Mouse (Mus musculus): ENCODE results near the gene Pmpca.

The Pmpca gene

DNA sequence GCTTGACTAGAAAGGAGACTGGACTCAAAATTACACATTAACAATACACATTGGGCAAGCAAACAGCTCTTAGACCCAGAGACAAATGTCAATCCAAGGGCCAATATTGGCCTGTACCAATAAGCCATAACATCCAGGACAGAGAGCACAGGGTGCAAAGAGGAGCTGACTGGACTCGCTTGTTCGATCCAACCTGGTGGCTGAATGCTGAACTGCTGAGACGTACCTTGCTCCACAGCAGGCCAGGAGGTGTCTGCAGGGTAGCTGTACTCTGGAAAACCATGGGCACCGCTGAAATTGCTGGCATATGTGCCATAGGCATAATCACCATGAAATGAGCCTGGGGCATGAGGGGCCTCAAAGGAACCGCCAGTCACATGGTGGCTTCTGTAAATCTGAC lies 40.7 kb downstream of the Pmpca start:
- no peak for DNase-seq (ENCODE audit: low spot score in 2 of 2)

DNA sequence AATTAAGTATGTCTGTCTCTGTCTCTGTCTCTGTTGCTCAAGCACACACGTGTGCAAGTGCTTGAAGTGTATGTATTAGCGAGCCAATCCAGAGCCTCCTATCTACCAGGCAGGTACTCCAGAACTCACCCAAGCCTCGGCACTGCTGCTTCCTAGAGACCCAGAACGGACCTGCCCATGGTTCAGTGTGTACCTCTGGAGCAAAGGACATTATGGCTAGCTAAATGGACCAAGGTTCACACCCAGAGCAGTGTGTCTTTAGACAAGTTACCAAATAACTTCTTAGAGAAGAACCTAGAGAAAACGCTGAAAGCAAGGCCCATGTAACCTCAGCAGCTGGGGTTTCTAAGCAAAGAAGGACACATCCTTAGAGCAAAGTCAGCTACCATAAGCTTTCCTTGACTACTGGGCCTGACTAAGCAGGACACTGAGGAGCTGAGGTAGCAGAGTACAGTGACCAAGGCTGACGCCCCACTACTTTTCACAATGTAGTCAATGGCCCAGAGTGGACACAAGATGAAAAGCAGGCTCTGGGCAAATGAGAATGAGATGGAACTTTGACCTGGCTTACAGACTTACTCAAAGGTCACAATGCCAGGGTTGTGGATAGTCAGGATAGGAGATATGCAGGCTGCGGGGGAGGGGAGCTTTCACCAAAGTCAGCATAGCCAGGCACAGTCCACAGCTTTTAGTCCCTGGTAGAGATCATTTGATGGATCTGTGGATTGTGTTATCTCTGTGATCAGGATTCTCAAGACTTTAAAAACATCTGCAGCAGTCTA lies 45.8 kb downstream of the Pmpca start:
- DNase-seq (ENCODE audit: low spot score in 2 of 2), result no peak

DNA sequence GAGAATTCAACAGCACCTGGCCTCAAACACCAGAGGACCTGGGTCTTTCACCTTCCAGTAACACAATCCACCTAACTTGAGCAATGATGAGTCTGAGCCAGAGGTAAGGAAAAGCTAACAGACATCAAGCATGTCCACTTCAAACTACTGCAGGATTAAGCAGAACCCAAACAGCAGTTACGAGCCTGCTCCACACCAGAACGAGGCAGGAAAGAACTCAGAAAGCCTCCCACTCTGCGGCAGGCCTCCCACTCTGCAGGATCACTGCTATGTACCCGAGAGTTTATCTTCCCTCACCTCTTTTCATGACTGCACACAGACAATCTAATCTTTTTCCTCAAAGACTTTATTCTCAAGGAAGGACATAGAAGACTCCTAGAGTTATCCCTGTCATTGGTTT lies 48.1 kb downstream of the Pmpca start:
- DNase-seq (ENCODE audit: low spot score in 2 of 2), result no peak

DNA sequence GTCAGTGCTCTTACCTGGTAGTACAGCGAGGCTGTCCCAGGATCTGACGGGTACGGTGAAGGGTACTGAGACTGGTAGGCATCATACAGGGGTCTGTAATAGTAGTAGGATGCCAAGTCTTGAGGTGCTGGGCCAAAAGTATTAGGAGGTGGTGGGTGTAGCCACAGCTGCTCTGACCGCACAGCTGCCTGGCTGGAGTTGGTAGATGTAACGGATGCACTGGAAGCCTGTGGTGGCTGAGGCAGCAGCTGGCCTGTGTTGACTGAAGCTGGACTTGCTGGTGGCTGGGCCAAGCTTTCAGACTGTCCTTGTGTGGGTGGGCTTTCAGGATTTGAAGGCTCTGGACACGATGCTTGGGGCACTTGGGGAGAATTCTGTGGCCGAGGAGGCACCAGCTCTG lies 49.2 kb downstream of the Pmpca start:
- no peak for DNase-seq (ENCODE audit: low spot score in 2 of 2)

DNA sequence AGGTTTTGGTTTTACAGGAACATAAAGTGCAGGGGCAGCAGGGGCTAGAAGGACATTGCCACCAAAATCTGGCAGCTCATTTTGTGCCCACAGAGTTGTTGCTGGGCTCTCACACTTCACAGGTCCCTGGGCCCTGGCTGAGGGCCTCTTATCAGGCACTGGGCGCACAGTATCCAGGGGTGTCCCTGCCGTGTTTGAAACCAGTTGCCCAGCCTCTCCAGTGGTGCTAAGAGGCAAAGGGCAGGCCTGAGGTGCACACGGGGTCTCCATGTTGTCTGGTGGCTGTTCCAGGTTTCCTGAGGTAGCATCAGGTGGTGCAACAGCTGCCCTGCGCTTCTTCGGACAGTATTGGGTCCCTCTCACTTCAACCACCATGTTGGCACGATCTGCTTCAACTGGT lies 50.5 kb downstream of the Pmpca start:
- no peak for DNase-seq (ENCODE audit: low spot score in 2 of 2)

DNA sequence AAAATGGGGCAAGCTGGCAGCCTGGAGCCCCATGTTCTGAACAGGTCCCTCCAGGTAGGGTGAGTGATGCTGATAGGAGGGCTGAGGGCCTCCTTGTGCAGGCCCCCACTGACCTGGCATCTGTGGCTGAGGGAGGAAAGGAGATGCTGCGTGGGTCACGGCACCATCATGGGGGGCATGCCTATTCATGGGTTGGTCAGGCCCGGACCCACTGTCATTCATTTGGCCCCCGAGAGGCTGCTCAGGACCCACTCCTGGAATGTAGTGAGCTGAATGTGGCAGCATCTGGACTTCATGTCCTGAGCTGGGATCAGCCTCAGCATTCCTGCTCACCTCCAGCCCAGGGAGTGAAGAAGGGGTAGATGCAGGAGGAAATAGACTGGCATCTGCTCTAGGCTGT lies 52.1 kb downstream of the Pmpca start:
- DNase-seq (ENCODE audit: low spot score in 2 of 2), result no peak

DNA sequence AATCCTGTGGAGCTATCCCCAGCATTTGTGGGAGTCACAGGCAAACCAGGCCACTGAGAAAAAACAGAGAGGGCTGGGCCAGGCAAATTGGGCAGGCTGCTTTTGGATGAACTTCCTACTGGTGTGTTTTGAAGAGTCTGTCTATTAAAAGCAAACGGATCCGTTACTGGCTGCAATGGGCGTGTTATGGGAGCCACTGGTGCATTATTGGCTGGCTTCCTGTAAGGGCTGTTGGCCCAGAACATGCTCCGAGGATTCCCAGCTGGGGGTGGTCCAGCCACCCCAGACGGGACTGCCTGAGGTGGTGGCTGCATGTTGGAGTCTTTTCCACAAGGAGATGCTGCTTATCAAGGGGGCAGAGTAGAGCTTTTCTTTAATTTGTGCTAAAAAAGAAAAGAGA lies 52.5 kb downstream of the Pmpca start:
- DNase-seq (ENCODE audit: low spot score in 2 of 2), result no peak

DNA sequence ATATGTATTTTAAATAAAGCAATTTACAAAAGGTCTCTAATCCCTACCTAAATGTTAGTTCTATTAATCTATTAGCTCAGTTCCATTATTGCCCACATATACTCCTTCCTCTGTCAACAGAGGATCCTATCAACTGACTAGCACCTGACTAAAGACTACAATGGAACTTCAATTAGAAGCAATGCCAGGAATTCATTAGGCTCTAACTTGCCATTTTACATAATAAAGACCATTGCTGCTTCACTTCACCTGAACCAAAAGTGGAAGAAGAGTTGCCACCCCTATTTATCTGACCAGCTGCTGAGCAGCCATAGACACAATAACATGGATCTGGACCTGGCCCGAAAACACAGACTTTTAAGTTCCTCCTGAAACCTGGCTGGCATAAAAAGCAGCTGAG lies 53.7 kb downstream of the Pmpca start:
- no peak for DNase-seq (ENCODE audit: low spot score in 2 of 2)

DNA sequence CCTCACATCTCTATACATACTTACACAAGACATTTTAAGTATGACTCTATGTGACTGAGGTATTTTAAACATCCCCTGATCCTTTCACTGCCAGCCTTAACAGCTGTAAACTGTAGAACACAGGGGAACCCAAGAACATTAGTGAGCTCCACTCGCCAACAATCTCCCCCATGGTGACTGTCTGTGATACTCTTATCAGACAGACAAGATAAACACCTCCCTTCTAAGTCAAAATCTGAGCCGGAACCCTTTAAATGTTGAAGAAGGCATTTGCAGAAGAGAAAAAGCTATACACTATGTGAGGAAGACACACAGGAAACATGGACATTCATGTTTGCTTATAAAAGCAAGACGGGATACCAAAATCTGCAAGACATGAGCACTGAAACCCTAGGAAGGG lies 54.7 kb downstream of the Pmpca start:
- no peak for DNase-seq (ENCODE audit: low spot score in 2 of 2)

DNA sequence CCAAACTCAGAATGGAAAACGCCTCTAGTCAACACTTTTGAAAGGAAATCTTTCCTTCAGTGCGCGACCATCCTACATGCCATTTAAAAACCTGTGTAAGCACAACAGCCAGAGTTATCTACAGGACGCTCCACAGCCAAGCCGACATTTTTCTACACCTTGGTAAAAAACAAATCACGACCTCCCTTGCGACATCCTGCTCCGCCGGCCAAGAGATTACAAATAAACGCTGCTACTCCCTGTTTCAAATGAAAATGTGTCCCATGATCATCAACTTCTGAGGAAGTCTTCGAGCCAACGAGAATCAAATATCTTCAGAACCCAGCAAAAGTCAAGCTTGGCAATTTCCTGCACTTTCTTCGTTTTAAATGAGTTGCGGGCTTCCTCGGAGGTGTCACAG lies 55.2 kb downstream of the Pmpca start:
- DNase-seq (ENCODE audit: low spot score in 2 of 2), result no peak

DNA sequence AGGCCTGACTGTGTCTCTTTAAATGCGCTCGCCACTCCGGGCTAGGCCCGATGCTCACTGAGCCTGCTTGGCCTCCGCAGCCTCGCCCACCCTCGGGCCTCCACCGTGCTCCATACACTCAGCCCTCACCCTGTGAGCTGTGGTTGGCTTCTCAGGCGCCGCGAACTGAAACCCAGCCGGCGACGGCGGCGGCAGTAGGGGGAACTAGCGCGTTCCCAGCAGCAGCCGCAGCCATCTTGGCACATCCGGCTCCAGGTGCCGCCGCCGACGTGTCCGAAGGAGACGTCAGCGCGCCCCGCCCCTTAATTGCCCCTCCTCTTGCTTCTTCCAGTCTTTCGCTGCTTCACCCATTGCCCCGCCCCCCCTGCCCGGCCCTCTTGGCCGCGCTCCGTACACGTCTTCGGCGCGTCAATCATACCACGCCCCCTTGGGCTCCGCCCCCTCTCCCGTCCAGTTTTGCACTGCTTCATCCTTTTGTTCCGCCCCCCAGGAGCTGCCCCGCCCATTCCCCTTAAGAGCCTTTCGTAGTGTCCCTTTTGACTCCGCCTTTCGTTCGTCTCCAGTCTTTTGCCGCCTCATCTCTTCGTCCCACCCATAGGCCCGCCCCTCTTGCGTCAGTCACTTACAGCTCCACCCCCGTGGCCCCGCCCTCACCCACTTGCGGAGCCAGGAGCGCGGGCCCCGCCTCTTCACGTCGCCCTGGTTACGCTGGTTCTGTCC lies 56.0 kb downstream of the Pmpca start, which contains the start of gene Sec16a:
Gene Sec16a (minus strand): TSS at position 271 of the 720 bp plus-strand sequence.
- DNase-seq (ENCODE audit: low spot score in 2 of 2), result peak; percentile 99 to 100

DNA sequence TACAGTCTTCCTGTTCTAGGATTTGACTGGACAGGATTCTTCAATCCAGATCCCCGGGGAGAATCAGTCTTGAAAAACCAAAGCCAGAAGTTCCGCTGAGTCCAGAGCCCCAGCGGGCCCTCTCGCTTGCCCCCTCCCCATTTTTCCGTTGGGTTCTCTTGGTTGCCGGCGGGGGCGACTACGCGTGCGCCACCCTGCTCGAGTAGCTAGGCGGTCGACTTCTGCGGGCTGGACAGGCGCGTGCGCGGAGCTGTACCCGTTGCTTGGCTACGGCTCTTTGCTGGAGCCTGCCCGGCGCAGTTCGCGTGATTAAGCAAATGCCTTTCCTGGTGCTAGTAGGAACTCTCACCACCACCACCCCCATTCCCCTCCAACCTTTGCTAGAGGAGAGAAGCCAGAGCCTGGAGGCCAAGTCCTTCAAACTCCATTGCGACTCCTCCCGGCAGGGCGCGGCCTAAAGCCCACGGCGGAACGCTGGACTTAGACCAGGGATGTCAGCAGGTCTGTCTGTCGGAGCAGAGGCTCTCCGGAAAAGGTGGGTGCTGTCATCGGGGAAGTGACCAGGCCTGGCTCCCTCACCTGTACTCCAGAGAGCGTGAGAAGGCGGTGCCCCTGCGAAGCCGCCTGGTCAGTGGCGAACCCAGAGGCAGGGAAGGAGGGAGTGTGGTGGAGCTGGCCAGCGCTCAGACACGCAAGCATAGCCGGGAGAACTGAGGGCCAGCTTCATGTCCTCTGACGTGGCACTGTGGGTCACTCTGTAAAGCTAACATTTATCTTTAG lies 56.7 kb downstream of the Pmpca start:
- DNase-seq (ENCODE audit: low spot score in 2 of 2), result peak; percentile 94 to 95

DNA sequence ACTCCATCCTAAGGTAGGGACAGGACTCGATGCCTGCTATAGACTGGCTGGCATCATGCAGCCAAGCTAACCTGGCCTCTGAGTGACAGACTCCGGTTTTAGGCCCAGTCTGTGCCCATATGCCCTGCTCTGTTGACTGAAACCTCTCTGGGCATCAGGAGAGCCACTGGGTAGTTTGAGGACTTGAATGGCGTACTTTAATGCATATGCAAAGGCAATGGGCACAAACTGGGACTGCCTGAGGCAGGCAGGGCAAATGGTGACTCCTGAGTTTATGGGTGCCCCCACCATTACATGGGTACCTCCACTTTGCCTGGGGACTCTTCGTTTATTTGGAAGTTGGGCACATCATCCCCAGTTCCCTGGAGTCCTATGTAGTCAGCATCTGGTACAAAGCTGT lies 57.5 kb downstream of the Pmpca start:
- DNase-seq (ENCODE audit: low spot score in 2 of 2), result no peak

All from frontal cortex, postnatal 14 days (tissue).